Mouse (Mus musculus): ENCODE measurements around the gene Lancl3.

Lancl3 gene

GRCm38 (mm10) chrX:9199761-9200371 is at the start of gene Lancl3:
TSS of gene Lancl3 (plus strand) at chrX:9199902.
- DNase-seq (ENCODE audit: low spot score in 2 of 2): peak; percentile 26 to 31

DNA sequence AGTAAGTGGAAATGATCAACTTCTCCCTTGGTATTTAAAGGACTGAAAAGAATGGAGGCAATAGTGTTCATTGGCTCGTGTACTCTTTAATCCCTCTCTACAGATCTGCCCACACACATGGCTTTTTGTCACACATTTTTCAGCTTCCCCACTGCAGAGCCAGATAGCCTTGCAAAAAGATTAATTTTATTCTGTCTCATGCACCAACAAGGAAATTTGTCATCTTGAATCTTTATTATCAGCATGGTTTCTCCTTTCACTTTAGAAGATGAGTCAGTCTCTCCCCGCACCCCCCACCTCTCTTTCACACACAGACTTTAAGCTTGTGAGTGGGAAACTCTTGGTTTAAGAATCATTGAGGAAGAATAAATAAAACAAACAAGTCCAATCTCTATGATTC is 20.7 kb upstream of the Lancl3 start:
- DNase-seq (ENCODE audit: low spot score in 2 of 2): no peak

DNA sequence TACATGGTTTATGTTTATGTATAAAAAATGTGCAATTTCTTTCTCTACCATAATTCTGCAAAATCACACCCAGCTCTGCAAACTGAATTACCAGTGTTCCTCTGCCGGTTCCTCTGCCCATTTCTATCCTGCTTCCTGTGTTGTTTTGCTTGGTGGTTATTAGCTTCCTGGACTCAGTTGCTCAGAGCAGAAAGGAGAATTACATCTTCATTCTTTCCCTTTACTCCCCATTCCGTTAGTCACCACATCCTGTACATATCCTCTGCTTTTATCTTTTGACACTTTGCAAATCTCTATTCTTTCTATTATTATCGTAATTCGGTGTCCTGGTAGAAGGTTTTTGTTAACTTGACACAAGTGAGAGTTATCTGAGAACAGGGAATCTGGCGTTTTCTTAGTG is 18.1 kb upstream of the Lancl3 start:
- DNase-seq (ENCODE audit: low spot score in 2 of 2): no peak

DNA sequence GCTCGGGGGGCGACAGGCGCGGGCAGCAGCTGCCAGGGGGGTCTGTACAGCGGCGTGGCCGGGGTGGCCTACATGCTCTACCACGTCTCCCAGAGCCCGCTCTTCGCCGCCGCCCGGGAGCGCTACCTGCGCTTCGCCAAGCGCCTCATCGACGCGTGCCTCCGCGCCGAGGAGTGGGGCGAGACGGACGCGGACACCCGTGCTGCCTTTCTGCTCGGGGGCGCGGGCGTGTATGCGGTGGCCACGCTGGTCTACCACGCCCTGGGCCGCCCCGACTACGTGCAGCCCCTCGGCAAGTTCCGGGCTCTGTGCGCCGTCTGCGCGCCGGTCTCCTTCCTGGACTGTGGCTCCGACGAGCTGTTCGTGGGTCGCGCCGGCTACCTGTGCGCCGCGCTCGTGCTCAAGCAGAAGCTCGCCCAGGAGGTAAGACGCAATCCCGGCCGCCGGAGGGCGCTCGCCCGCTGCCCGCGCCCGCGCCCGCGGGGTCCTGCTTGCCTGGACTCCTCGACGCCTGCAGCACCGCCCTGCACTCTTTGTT is 747 bp downstream of the Lancl3 start:
- DNase-seq (ENCODE audit: low spot score in 2 of 2): peak; percentile 26 to 36

GRCm38 (mm10) chrX:9201954-9202353 is 2.3 kb downstream of the Lancl3 start:
- DNase-seq (ENCODE audit: low spot score in 2 of 2): no peak

- no peak for DNase-seq (ENCODE audit: low spot score in 2 of 2)
These were observed 3.2 kb downstream of the Lancl3 start for GRCm38 (mm10) chrX:9202781-9203405.

- DNase-seq (ENCODE audit: low spot score in 2 of 2): no peak
These were observed 5.4 kb downstream of the Lancl3 start for GRCm38 (mm10) chrX:9205121-9205520.

- no peak for DNase-seq (ENCODE audit: low spot score in 2 of 2)
These were observed 16.5 kb downstream of the Lancl3 start for GRCm38 (mm10) chrX:9216244-9216643.

DNA sequence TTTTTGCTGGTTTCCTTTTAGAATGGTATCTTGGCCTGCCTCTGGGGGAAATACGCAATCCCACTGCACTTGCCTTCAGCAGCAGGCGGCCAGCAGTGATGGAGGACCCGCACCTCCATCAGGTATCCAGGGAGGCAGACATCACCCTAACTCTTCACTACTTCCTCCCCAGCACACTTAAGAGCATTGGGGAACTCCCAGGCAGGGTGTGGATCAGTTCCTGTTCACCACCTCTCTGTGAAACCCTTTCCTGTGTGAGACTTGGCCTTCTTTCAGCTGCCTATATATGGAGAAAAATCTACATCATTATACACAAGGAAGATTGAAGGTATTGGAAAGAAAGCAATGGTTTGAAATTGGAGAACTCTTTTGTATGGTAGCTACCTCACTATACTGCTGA is 19.9 kb downstream of the Lancl3 start:
- no peak for DNase-seq (ENCODE audit: low spot score in 2 of 2)

DNA sequence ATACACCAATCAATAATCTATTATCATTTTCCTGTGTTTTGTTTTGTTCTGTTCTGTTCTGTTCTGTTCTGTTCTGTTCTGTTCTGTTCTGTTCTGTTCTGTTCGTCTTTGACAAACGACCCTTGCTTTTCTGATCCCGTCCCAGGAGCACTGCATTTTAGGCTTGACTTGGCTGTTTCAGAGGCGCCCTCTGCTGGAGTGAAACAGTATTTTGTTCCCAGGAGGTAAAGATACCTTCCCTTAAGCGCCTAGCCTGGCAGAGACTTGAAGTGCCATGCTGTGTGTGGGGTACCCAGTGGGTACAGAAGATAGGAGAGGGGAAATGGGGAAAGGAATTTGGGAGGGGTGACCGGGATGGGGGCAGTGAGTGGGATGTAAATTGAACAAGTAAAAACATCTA is 21.5 kb downstream of the Lancl3 start:
- no peak for DNase-seq (ENCODE audit: low spot score in 2 of 2)

DNA sequence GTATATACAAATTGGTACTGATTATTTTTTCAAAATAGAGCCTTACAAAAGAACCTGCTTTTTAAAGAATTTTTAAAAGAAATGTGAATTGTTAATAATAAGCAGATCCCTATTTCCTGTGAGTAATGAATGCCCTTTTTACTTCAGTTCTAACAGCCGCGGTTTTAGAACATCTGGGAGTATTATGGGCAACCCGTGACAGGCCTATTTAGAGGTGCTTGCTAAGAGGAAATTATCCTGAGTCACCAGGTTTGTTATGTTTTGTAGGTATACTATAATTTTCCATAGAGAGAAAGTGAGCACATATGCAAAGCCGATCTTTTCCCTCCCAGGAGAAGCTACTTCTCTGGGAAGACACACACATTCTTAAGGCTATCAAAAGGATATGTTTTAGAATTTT is 22.0 kb downstream of the Lancl3 start:
- DNase-seq (ENCODE audit: low spot score in 2 of 2): no peak

DNA sequence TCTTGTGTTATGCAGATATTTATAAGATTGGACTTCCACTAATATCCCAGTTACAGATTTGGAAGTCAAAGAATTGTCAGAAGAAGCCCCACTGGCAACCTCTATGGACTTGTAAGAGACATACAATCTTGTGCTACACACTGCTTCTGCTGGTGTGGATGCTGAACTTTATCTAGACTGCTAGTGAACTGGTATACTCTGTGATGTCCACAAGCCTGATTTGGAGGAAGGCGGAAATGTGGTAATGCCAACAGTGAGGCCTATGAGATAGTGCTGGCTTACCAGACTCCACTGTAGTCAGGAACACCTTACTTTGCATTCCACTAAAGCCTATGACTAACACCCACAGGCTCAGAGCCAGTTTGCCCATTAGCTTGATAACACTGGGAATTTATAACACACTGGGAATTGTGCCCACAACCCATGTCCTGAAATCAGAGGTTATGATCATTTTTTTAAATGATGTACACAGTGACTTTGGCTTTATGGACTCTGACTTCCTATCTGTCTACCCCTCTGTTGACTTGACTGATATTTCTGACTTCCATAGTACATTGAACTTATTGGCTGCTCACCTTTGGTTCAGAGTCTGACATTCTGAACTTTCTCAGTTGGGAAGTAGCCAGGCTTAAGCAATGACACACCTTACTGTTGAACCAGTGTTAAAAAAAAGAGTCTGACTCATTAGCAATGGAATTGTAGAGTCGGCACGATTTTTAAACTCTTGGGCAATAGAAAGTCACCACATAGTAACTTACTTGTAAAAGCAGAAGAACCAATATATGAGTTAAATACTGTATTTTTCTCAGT is 22.9 kb downstream of the Lancl3 start:
- peak; percentile 18 to 25 for DNase-seq (ENCODE audit: low spot score in 2 of 2)

DNA sequence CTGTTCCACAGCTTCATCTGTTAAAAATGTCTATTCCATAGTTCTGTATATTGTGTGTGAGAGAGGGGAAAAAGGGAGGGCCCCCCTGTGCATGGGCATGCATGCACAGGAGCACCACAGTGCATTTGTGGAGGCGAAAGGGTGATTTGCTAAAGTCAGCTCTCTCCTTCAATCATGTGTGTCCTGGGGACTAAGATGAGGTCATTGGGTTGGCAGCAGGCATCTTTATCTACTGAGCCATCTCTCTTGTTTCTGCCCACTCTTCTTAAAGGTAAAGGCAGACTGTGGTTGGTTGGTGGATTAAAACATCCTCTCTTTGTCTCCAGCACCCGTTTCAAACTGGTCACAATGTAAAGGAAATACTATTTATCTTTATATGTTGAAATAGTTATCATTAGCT is 27.4 kb downstream of the Lancl3 start:
- DNase-seq (ENCODE audit: low spot score in 2 of 2): no peak

DNA sequence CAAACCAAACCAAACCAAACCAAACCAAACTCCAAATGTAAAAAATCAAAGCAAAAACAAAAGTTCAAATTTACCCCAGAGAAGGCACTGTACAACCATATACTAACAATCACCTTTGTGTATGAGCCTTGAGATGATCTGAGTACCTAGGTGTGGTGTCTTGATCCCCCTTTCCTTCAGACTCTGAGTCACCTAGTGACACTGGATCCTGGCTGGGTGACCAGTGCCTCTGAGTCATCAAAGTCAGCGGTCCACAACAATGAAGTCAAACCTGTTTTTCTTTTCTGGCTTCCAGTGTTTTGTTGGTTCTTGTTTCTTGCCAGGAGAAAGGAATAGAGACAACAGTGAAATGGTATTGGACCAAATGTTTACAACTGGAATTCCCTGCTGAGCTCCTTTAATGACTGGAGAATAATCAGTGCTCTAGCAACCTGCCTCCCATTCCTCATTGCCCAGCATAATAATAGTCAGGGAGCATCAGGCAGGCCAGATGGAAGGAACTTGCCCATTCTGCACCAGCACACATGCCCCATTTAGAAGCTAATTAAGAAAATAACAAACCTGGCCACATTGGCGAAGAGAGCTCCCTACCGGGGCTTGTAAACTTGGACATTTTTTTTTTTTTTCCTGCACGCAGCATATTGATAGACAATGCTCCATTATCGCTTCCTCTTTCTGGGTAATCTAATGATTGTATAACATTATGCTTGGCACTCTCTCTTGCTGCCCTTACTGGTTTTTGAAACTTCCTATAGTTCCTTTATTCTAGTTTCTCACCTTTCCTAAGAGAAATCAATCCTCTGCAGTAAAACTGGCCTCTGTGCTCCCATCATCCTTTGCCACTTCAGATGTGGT is 41.3 kb downstream of the Lancl3 start:
- peak in 1 of 2 experiments; percentile 21 for DNase-seq (ENCODE audit: low spot score in 2 of 2)

DNA sequence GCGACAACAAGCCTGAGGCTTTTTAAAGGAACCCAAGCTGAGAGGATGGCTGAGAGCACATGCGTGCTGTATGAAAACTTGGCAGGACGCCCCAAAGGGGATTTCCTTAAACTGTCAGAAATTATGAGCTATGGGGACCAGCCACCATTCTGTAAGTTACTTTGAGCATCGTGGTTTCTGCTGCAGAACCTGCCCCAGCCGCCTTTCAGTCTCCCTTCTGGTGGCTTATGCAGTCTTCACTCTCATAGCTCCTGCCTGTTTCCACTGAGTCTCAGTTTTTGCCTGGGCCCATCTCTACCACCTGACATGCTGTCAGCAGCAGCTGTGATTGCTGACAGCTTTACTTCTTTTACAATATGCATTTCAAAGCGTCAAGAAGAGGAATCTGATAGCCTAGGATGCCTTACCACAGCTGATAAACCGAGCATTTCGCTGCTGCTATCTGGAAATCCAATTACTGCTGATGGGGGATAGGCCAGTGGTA is 43.7 kb downstream of the Lancl3 start:
- DNase-seq (ENCODE audit: low spot score in 2 of 2): no peak

- no peak for DNase-seq (ENCODE audit: low spot score in 2 of 2)
These were observed 45.1 kb downstream of the Lancl3 start for GRCm38 (mm10) chrX:9244603-9245336.

DNA sequence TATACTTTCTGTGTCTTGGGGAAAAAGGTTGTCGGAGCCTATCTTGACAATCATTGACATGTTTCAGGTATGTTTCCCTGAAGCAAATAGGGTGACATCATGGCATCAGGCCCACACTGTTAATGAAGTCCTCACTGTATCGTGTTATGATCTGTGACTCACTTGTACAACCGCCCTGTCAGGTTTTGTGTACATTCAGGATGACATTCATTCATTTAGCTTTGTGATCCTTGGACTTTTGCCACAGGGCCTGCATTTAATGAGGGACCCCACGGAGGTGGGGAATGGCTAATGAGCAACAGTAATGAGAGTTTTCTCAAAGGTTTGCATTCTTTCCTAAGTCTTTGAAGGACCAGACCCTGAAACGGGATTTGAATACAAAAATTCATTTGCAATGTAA is 49.2 kb downstream of the Lancl3 start:
- DNase-seq (ENCODE audit: low spot score in 2 of 2): peak in 1 of 2 experiments; percentile 19

DNA sequence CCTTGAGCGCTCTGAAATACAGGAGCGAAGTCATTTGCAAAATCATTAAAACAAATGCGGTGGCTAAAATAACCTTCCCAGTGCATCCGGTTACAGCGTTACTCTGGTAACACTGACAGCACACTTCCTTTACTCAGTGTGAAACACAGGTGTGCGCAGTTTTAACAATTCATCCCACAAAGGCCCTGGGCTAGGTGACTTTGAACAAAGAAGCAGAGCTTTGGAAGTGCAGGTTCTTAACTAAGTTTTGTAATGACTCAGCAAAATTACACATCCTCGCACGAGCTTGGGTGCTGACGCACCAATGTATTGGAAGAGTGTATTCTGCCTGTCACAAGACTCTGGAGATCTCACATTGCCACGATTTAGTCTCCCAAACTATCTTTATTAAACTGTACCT is 54.3 kb downstream of the Lancl3 start:
- DNase-seq (ENCODE audit: low spot score in 2 of 2): no peak

- DNase-seq (ENCODE audit: low spot score in 2 of 2): no peak
These were observed 55.2 kb downstream of the Lancl3 start for GRCm38 (mm10) chrX:9254901-9255300.

DNA sequence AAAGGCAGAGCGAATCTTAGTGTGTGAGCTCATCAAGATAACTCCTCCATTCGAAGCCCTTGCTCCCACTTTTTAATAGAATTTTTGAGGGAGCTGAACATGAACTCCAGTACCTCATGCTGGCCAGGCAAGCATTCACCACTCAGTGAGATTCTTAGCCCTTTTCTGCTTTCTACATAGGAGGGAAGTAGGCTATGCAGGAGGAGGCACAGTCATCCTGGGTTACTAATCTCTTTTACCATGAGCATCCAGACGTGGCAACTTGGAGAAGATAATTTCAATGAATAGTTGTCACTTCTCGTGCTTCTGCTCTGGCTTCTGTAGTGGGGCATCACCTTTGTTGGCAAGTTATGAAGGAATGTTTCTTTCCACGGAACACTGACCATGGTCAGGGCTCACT is 57.1 kb downstream of the Lancl3 start, which contains the start of gene Gm14862:
Gm14862 (minus strand) TSS at position 134 of the 400 bp plus-strand sequence.
- no peak for DNase-seq (ENCODE audit: low spot score in 2 of 2)

- no peak for DNase-seq (ENCODE audit: low spot score in 2 of 2)
These were observed 58.1 kb downstream of the Lancl3 start for GRCm38 (mm10) chrX:9257831-9258230.

All from urinary bladder, postnatal 36 days (tissue).